Mouse (Mus musculus) lung, postnatal 0 days (tissue): ENCODE data around the gene 1110017D15Rik.
A peak's percentile ranks its signal among the peaks of the same experiment; 100 is the strongest.

Experiments used
- CTCF ChIP-seq: IDR thresholded peaks from 2 replicates; pipeline ENCODE4 v1.5.1; 2016; ENCODE audit warnings: antibody characterized with exemption, mild to moderate bottlenecking
- EP300 ChIP-seq: IDR thresholded peaks from 2 replicates; pipeline ENCODE4 v1.6.1; 2016; ENCODE audit warnings: antibody characterized with exemption, mild to moderate bottlenecking, control low read depth

GRCm38 (mm10) chr4:41497579-41497978 is 19.6 kb downstream of the 1110017D15Rik start:
- peak; percentile 59 for TF ChIP-seq CTCF
- TF ChIP-seq EP300 = no peak
